Mouse (Mus musculus) olfactory bulb, adult 2 months (tissue): ENCODE results near the gene Rps25. TPM values are rescaled to one million over a fixed set of nuclear protein-coding genes. Genes with fewer than 3 reads are reported as not detected.
"Not testable (repeated sequence)": the region's sequence is repeated elsewhere in the genome, so short reads cannot be mapped to it uniquely, and the experiment has no call there.

Experiments
- H3K27ac ChIP-seq: fragments of 200-500 bp; 2 replicates; pipeline ENCODE4 v1.5.1; 2012; ENCODE audit warnings: low read depth, low read length; ENCODE audit not compliant: insufficient read depth
- H3K4me1 ChIP-seq: fragments of 200-500 bp; 2 replicates; pipeline ENCODE4 v1.6.1; 2012; ENCODE audit warnings: low read length; ENCODE audit not compliant: control insufficient read depth, insufficient read depth
- H3K4me3 ChIP-seq: fragments of 200-500 bp; 2 replicates; pipeline ENCODE4 v1.5.1; 2012; ENCODE audit warnings: mild to moderate bottlenecking, low read depth, low read length, moderate library complexity; ENCODE audit not compliant: insufficient read depth
- CTCF ChIP-seq: fragments of 200-500 bp; IDR thresholded peaks from 2 replicates; pipeline ENCODE4 v1.5.1; 2012; ENCODE audit warnings: low read depth, mild to moderate bottlenecking, low read length, moderate library complexity; ENCODE audit not compliant: insufficient read depth
- POLR2A ChIP-seq: fragments of 200-500 bp; IDR thresholded peaks from 2 replicates; pipeline ENCODE4 v1.6.1; 2012; ENCODE audit warnings: mild to moderate bottlenecking, low read depth, low read length, moderate library complexity; ENCODE audit not compliant: insufficient read depth
- WGBS: fragments of 180-500 bp; shearing (Covaris S2); methylation state at CpG from one replicate; pipeline ENCODE4 v1.1.7; 2018; 5-methylcytosine and 5-hydroxymethylcytosine counted together
- polyA plus RNA-seq: library from polyadenylated mRNA; stranded (reverse); fragments of >200 nt; gene quantifications from 2 replicates; pipeline ENCODE4 v1.2.4, GENCODE M21; 2012; ENCODE audit warnings: low replicate concordance; ENCODE audit not compliant: missing spikeins, insufficient read depth, insufficient read length

Gene Rps25
- polyA plus RNA-seq, 1 experiment: 1,193 TPM

DNA sequence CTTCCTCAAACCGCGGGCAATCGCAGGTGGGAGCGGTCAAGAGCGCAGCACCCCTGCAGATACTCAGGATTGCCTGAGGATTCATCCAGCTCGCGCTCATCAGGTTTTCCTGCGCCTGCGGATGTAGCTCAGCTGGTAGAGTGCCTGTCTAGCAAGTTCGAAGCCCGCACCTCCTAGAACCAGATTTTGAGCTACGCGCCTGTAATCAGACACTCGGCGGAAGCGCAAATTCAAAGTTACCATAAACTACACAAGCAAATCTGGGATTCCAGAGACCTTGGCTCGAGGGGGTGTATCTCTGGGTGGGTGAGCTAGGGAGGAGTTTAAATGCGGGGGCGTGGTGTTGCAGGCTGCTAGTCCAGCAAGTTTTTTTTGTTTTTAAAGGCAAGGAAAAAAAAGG is 34.0 kb downstream of the Rps25 start, which contains the start of gene Foxr1:
Gene Foxr1, minus strand, starts transcription at position 176 of the 400 bp plus-strand sequence.
- TF ChIP-seq CTCF: no peak
- TF ChIP-seq POLR2A: no peak
- no peak within 1 kb of the TSS for H3K27ac ChIP-seq
- no peaks in the 10 kb centered on the region for H3K4me1 ChIP-seq
- WGBS: 84% methylated on average over 19 of the region's 19 CpGs
- no peak within 1 kb of the TSS for H3K4me3 ChIP-seq

DNA sequence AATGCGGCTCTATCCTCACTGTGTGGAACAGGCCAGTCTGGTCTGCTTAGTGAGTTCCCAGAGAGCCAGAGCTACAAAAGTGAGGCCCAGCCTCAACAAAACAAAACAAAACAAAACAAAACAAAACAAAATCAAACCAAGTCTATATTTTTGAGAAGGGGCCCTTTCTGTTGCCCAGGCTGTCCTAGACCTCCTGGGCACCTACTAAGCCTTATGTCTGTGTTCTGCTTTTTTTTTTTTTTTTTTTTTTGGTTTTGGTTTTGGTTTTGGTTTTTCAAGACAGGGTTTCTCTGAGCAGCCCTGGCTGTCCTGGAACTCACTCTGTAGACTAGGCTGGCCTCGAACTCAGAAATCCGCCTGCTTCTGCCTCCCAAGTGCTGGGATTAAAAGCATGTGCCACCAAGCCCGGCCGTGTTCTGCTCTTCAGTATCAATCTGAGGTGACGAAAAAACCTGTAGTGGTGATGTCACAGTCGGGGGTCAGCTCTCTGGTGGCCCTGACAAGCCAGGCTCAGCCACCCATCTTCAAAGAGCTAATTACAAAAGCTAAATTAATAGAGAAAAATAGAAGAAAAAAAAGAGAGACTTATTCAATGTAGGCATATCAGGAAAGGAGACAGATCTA is 37.6 kb downstream of the Rps25 start:
- WGBS: 86% methylated on average over 7 of the region's 7 CpGs
- H3K27ac ChIP-seq, H3K4me3 ChIP-seq, H3K4me1 ChIP-seq: not testable (repeated sequence)

DNA sequence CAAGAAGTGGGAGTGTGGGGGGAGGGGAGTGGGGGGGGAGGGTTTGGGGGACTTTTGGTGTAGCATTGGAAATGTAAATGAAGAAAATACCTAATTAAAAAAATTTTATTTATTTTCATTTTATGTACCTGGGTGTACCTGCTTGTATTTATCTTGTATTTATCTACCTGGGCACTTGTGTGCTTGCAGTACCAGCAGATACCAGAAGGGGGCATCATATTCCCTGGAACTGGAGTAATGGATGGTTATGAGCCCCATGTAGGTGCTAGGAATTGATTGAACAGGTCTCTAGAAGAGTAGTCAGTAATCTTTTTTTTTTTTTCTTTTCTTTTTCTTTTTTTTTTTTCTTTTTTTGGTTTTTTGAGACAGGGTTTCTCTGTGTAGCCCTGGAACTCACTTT is 43.4 kb downstream of the Rps25 start:
- no peak overlapping the region for H3K27ac ChIP-seq
- H3K4me1 ChIP-seq: peaks cover 9% of the 10 kb centered on the region
- TF ChIP-seq POLR2A (no peak), CTCF (no peak)
- no peak overlapping the region for H3K4me3 ChIP-seq

DNA sequence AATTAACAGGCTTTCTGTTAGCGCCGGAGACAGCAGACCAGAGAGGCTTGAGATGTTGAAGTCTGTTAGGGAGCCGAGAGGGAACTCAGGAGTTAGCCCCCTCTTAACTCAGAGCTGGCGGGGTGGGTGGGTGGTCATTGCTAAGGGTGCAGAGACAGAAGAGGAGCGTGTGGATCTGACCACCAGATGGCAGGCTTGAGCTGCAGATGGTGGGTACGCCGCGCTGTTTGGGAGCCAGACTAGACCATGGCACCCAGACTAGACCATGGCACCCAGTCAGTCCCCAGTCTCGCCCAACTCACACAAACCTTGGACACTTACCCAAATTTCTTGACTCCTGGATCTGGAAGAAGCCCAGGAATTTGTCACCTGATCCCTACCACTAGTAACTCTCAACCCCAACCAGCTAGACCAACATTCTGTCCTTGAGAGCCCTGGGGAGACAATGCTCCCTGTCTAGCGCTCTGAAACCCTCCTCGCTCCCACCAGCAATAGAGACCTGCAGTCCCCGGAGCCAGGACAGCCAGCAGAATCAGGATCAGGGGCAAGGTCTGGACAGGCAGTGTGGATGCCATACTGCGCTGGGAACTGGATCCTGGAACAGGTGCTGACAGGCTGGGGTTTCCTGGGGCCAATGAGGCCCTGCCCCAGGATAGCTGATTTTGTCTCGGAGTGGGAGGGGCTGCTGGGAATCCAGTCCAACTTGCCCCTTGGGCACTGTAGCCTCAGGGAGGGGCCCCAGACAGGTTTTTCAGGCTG is 47.4 kb downstream of the Rps25 start:
- Histone ChIP-seq H3K4me3 (no peak overlapping the region), H3K4me1 (peaks cover 26% of the 10 kb centered on the region), H3K27ac (no peak overlapping the region)
- TF ChIP-seq CTCF: peak; percentile 94
- no peak for TF ChIP-seq POLR2A
- 16% methylated on average over 14 of the region's 14 CpGs for WGBS

DNA sequence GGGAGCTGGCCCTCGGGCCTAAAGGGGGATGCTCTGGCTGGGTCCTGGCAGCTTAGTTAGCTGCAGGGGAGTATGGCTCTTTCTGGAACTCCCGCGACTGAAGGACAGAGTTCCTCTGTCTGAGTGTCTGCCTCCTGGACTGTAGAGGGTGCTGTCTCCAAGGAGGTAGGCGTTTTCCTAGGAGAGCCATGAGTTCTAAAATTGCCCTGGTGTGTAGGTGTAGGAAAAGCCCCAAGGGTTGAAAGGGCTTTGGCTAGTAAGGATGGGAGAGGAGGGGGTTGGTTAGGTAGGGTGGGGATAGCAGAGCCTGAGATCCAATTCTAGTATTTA is 47.9 kb downstream of the Rps25 start, which contains the start of gene Upk2:
Gene Upk2, minus strand, starts transcription at position 86 of the 330 bp plus-strand sequence.
- Histone ChIP-seq H3K4me3 (no peak within 1 kb of the TSS), H3K27ac (0 out of 2 replicates have a peak within 1 kb of the TSS, but pooled peaks have one; percentile 99), H3K4me1 (peaks cover 26% of the 10 kb centered on the region)
- 39% methylated on average over 4 of the region's 4 CpGs for WGBS
- TF ChIP-seq CTCF: no peak
- TF ChIP-seq POLR2A: no peak

DNA sequence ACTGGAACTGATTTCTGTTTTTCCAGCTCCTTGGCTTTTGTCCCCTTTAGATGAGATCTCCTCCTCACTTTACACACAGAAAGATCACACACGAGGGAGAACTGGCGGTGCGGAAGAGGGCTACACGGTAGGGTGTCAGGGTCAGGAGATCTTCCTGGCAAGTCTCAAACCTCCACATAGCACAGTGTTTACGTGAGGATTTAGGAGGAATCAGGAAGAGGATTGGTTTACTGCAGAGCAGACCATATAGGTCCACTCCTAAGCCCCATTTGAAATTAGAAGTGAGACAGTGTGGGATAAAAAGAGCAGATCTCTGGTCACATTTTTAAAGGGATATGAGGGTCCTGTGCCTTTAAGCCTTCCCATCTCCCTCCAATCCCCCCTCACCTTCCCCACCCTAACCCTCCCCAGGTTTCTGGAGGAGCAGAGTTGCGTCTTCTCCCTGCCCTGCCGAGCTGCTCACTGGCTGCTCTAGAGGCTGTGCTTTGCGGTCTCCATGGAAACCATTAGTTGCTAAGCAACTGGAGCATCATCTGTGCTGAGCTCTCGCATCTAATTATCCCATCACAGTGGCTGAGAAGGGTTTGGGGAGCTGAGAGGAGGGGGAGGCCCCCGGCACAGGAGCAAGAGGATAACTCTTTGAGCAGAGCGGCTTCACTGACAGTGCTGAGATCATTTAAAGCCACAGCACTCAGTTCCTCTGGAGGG is 50.2 kb downstream of the Rps25 start:
- Histone ChIP-seq H3K4me3 (peak overlapping the region; percentile 21; the same call in 1 of the 2 replicates), H3K27ac (peak overlapping the region; percentile 99), H3K4me1 (peaks cover 26% of the 10 kb centered on the region)
- TF ChIP-seq POLR2A: peak; percentile 61
- TF ChIP-seq CTCF: no peak
- WGBS: 5% methylated on average over 11 of the region's 11 CpGs

Other genes starting within 250 kb of the Rps25 start
- 80.7 and 279 TPM in 2 replicates for gene Cbl, start 173.1 kb upstream of the Rps25 start, polyA plus RNA-seq
- not detected in 2 replicates for gene Ccdc153, start 166.5 kb upstream of the Rps25 start, polyA plus RNA-seq
- not detected in 2 replicates for gene Pdzd3, start 155.7 kb upstream of the Rps25 start, polyA plus RNA-seq
- not detected in 2 replicates for gene Nlrx1, start 138.5 kb upstream of the Rps25 start, polyA plus RNA-seq
- gene Abcg4, start 118.5 kb upstream of the Rps25 start, polyA plus RNA-seq: not detected in 2 replicates
- not detected in 2 replicates for gene Hinfp, start 101.5 kb upstream of the Rps25 start, polyA plus RNA-seq
- not detected in 2 replicates for gene C2cd2l, start 86.9 kb upstream of the Rps25 start, polyA plus RNA-seq
- gene Dpagt1, start 81.1 kb upstream of the Rps25 start, polyA plus RNA-seq: 150 TPM in 1 of 2 replicates, not detected in the other
- gene H2afx, start 72.4 kb upstream of the Rps25 start, polyA plus RNA-seq: not detected in 2 replicates
- not detected in 2 replicates for gene Hmbs, start 62.9 kb upstream of the Rps25 start, polyA plus RNA-seq
- not detected in 2 replicates for gene Vps11, start 45.5 kb upstream of the Rps25 start, polyA plus RNA-seq
- not detected in 2 replicates for gene Hyou1, start 27.6 kb upstream of the Rps25 start, polyA plus RNA-seq
- gene Slc37a4, start 10.3 kb upstream of the Rps25 start, polyA plus RNA-seq: not detected in 2 replicates
- not detected in 2 replicates for gene Trappc4, start 461 bp downstream of the Rps25 start, polyA plus RNA-seq
- not detected in 2 replicates for gene Ccdc84, start 11.4 kb downstream of the Rps25 start, polyA plus RNA-seq
- gene Foxr1, start 34.0 kb downstream of the Rps25 start, polyA plus RNA-seq: not detected in 2 replicates
- gene Upk2, start 47.8 kb downstream of the Rps25 start, polyA plus RNA-seq: not detected in 2 replicates
- gene Bcl9l, start 75.7 kb downstream of the Rps25 start, polyA plus RNA-seq: not detected in 2 replicates
- not detected in 2 replicates for gene Cxcr5, start 154.7 kb downstream of the Rps25 start, polyA plus RNA-seq
- 157 and 168 TPM in 2 replicates for gene Ddx6, start 197.8 kb downstream of the Rps25 start, polyA plus RNA-seq